Mouse (Mus musculus) erythroblast, embryonic 14.5 days (primary cell): ENCODE measurements around the gene Lman1l.

ENCODE experiments used
- GATA1 ChIP-seq: IDR thresholded peaks from 2 replicates; pipeline ENCODE4 v1.6.1; 2012; ENCODE audit warnings: low read length, inconsistent platforms, mixed read lengths
- TAL1 ChIP-seq: IDR thresholded peaks from 3 replicates; pipeline ENCODE4 v1.6.1; 2012; ENCODE audit warnings: low read length, inconsistent platforms, mixed read lengths

- TF ChIP-seq TAL1 = no peak
- TF ChIP-seq GATA1 = no peak
Measured at GRCm38 (mm10) chr9:57602098-57602497, 18.5 kb downstream of the Lman1l start.
